Mouse (Mus musculus) hindbrain, postnatal 0 days (tissue): Measurements from ENCODE around the gene Mrps35. TPM values are rescaled to one million over a fixed set of nuclear protein-coding genes. Genes with fewer than 3 reads are reported as not detected.

Experiments
- ATAC-seq: fragments of 200-750 bp; cut with Nextera tagmentation; 2 replicates; pipeline ENCODE4 v1.8.0; 2017; ENCODE audit warnings: mild to moderate bottlenecking, moderate TSS enrichment, moderate library complexity
- DNase-seq: peaks from one replicate; pipeline ENCODE4 v3.0.0-alpha.2; 2015; ENCODE audit warnings: low spot score
- H3K27ac ChIP-seq: fragments of 300-500 bp; sonication (generic); 2 replicates; pipeline ENCODE4 v1.5.1; 2014; ENCODE audit warnings: mild to moderate bottlenecking
- H3K27me3 ChIP-seq: fragments of 300-500 bp; sonication (generic); 2 replicates; pipeline ENCODE4 v1.6.1; 2014; ENCODE audit warnings: low read length, mixed read lengths; ENCODE audit not compliant: insufficient read depth
- H3K36me3 ChIP-seq: fragments of 300-500 bp; sonication (generic); 2 replicates; pipeline ENCODE4 v1.6.1; 2014; ENCODE audit warnings: low read length, mixed read lengths; ENCODE audit not compliant: insufficient read depth
- H3K4me1 ChIP-seq: fragments of 300-500 bp; sonication (generic); 2 replicates; pipeline ENCODE4 v1.6.1; 2014; ENCODE audit warnings: antibody characterized with exemption, low read length, mixed read lengths; ENCODE audit not compliant: insufficient read depth
- H3K4me2 ChIP-seq: fragments of 300-500 bp; sonication (generic); 2 replicates; pipeline ENCODE4 v1.6.1; 2014; ENCODE audit warnings: low read depth, mild to moderate bottlenecking, low read length, moderate library complexity, mixed read lengths
- H3K4me3 ChIP-seq: fragments of 300-500 bp; sonication (generic); 2 replicates; pipeline ENCODE4 v1.5.1; 2014; ENCODE audit warnings: low read length
- H3K9ac ChIP-seq: fragments of 300-500 bp; sonication (generic); replicated peaks from 2 replicates; pipeline ENCODE4 v1.6.1; 2014; ENCODE audit warnings: mild to moderate bottlenecking, low read length, moderate library complexity, mixed read lengths
- H3K9me3 ChIP-seq: fragments of 300-500 bp; sonication (generic); 2 replicates; pipeline ENCODE4 v1.6.1; 2016; ENCODE audit warnings: low read length, mixed read lengths
- CTCF ChIP-seq: IDR thresholded peaks from 2 replicates; pipeline ENCODE4 v1.5.1; 2016; ENCODE audit warnings: antibody characterized with exemption, control low read depth, low read depth
- WGBS: fragments of 180-500 bp; shearing (Covaris S2); extraction: QIAGEN DNeasy Blood & Tissue Kit; methylation state at CpG from one replicate; pipeline ENCODE4 v1.1.7; 2014; 5-methylcytosine and 5-hydroxymethylcytosine counted together
- polyA plus RNA-seq: library from polyadenylated mRNA; unstranded; fragments of >200 nt; fragmentation: Nextera tagmentation; extraction: Ambion mirVana; gene quantifications from 2 replicates; pipeline ENCODE4 v1.2.1, GENCODE M21; 2015
- total RNA-seq: library from RNA; depleted of rRNA; stranded (reverse); fragments of >200 nt; gene quantifications from 2 replicates; pipeline ENCODE4 v1.2.3, GENCODE M21; 2014

The Mrps35 gene
- total and polyA plus RNA-seq, 2 experiments from 2014 or later = 8.3 to 78.5 TPM

- DNase-seq = no peak
- Histone ChIP-seq H3K9me3 (no peaks in the 10 kb centered on the region), H3K4me3 (no peak overlapping the region), H3K27me3 (no peaks in the 10 kb centered on the region), H3K27ac (no peak overlapping the region), H3K36me3 (peaks cover 61% of the 10 kb centered on the region), H3K4me1 (no peaks in the 10 kb centered on the region), H3K4me2 (no peak overlapping the region), H3K9ac (no peak overlapping the region)
- TF ChIP-seq CTCF = no peak
- no peak for ATAC-seq
- 97% methylated on average over 8 of the region's 8 CpGs for WGBS
Measured at GRCm38 (mm10) chr6:147051666-147052065, 9.1 kb downstream of the Mrps35 start.

DNA sequence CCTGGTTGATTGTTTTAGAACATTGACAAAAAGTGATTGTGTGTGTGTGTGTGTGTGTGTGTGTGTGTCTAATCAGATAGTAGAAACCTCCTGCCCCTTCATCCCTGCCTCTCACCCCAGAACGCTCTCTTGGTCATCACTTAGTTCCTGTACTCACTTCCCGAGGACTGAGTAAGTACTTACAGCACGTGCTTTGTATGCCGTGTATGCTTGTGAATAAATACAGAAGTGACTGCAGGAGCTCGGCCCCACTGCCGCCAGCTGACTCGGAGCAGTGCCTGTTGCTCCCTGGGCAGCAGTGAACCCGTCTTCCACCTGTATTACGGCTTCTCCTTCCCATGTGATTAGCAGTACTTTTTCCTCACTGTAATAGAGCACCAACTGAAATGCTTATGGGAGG, 9.9 kb downstream of the Mrps35 start:
- H3K4me2 ChIP-seq = no peak overlapping the region
- no peak overlapping the region for H3K9ac ChIP-seq
- H3K4me3 ChIP-seq = no peak overlapping the region
- no peak overlapping the region for H3K27ac ChIP-seq
- no peaks in the 10 kb centered on the region for H3K27me3 ChIP-seq
- DNase-seq (no peak), ATAC-seq (no peak)
- no peak for TF ChIP-seq CTCF
- peaks cover 59% of the 10 kb centered on the region for H3K36me3 ChIP-seq
- no peaks in the 10 kb centered on the region for H3K4me1 ChIP-seq
- no peaks in the 10 kb centered on the region for H3K9me3 ChIP-seq
- 84% methylated on average over 9 of the region's 9 CpGs for WGBS

GRCm38 (mm10) chr6:147053785-147054646, 11.5 kb downstream of the Mrps35 start:
- 84% methylated on average over 19 of the region's 19 CpGs for WGBS

GRCm38 (mm10) chr6:147055374-147055977, 12.9 kb downstream of the Mrps35 start:
- 93% methylated on average over 10 of the region's 10 CpGs for WGBS
- no peak for TF ChIP-seq CTCF
- DNase-seq = no peak
- H3K27me3 ChIP-seq = no peaks in the 10 kb centered on the region
- H3K4me1 ChIP-seq = no peaks in the 10 kb centered on the region
- no peak for ATAC-seq
- H3K9me3 ChIP-seq = no peaks in the 10 kb centered on the region
- peaks cover 37% of the 10 kb centered on the region for H3K36me3 ChIP-seq
- H3K4me2 ChIP-seq = no peak overlapping the region
- H3K4me3 ChIP-seq = no peak overlapping the region
- no peak overlapping the region for H3K27ac ChIP-seq
- H3K9ac ChIP-seq = no peak overlapping the region

More at GRCm38 (mm10) chr6:147053785-147054646, 11.5 kb downstream of the Mrps35 start:
- no peak overlapping the region for H3K4me3 ChIP-seq
- H3K4me2 ChIP-seq = no peak overlapping the region
- no peaks in the 10 kb centered on the region for H3K4me1 ChIP-seq
- ATAC-seq (no peak), DNase-seq (no peak)
- H3K36me3 ChIP-seq = peaks cover 51% of the 10 kb centered on the region
- no peak for TF ChIP-seq CTCF
- no peaks in the 10 kb centered on the region for H3K27me3 ChIP-seq
- H3K9ac ChIP-seq = no peak overlapping the region
- no peak overlapping the region for H3K27ac ChIP-seq
- no peaks in the 10 kb centered on the region for H3K9me3 ChIP-seq

DNA sequence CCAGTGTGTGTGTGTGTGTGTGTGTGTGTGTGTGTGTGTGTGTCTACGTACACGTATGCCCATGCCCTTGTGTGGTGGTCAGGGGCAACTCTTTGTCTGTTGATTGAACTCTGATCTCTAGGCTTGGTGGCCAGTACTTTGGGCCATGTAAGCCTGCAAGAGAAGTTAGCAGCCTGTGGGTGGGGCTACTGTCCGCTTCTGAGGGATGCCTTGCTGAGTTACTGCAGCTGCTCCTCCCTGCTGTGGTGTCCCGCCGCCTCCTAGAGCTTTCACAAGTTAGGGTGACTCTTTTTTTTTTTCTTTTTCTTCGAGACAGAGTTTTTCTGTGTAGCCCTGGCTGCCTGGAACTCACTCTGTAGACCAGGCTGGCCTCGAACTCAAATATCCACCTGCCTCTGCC, 16.8 kb downstream of the Mrps35 start:
- H3K36me3 ChIP-seq = peaks cover 26% of the 10 kb centered on the region
- no peaks in the 10 kb centered on the region for H3K27me3 ChIP-seq
- no peaks in the 10 kb centered on the region for H3K4me1 ChIP-seq
- H3K4me2 ChIP-seq = no peak overlapping the region
- no peak for DNase-seq
- H3K4me3 ChIP-seq = no peak overlapping the region
- no peak overlapping the region for H3K9ac ChIP-seq
- ATAC-seq = no peak
- no peak overlapping the region for H3K27ac ChIP-seq
- WGBS = 70% methylated on average over 7 of the region's 7 CpGs
- TF ChIP-seq CTCF = no peak
- no peaks in the 10 kb centered on the region for H3K9me3 ChIP-seq

GRCm38 (mm10) chr6:147061630-147062029, 19.1 kb downstream of the Mrps35 start:
- peaks cover 11% of the 10 kb centered on the region for H3K36me3 ChIP-seq
- DNase-seq (peak; percentile 19), ATAC-seq (peak; percentile 58; the same call in 1 of the 2 replicates)
- no peak overlapping the region for H3K27ac ChIP-seq
- no peak for TF ChIP-seq CTCF
- H3K9me3 ChIP-seq = no peaks in the 10 kb centered on the region
- no peaks in the 10 kb centered on the region for H3K4me1 ChIP-seq
- no peak overlapping the region for H3K9ac ChIP-seq
- 79% methylated on average over 9 of the region's 9 CpGs for WGBS
- no peak overlapping the region for H3K4me3 ChIP-seq
- no peak overlapping the region for H3K4me2 ChIP-seq
- no peaks in the 10 kb centered on the region for H3K27me3 ChIP-seq

- Histone ChIP-seq H3K4me1 (no peaks in the 10 kb centered on the region), H3K4me2 (no peak overlapping the region), H3K9ac (no peak overlapping the region), H3K27ac (no peak overlapping the region), H3K4me3 (no peak overlapping the region), H3K9me3 (no peaks in the 10 kb centered on the region), H3K36me3 (peaks cover 12% of the 10 kb centered on the region), H3K27me3 (no peaks in the 10 kb centered on the region)
- no peak for TF ChIP-seq CTCF
- ATAC-seq (no peak), DNase-seq (peak; percentile 14)
- WGBS = 57% methylated on average over 7 of the region's 7 CpGs
Measured at GRCm38 (mm10) chr6:147062034-147062433, 19.5 kb downstream of the Mrps35 start.
